Mouse (Mus musculus) lung, embryonic 15.5 days (tissue): ENCODE data around the gene F2r. TPM values are rescaled to one million over a fixed set of nuclear protein-coding genes. Genes with fewer than 3 reads are reported as not detected.
A peak's percentile ranks its signal among the peaks of the same experiment; 100 is the strongest.

Experiments used
- ATAC-seq: fragments of 200-750 bp; cut with Nextera tagmentation; 2 replicates; pipeline ENCODE4 v1.8.0; 2017; ENCODE audit warnings: moderate number of reproducible peaks, borderline replicate concordance; ENCODE audit not compliant: low FRiP score, low TSS enrichment; ENCODE audit errors: extremely low read depth
- H3K27ac ChIP-seq: fragments of 300-500 bp; sonication (generic); 2 replicates; pipeline ENCODE4 v1.5.1; 2015; ENCODE audit warnings: moderate library complexity, mild to moderate bottlenecking, inconsistent platforms
- H3K27me3 ChIP-seq: fragments of 300-500 bp; sonication (generic); 2 replicates; pipeline ENCODE4 v1.6.1; 2015; ENCODE audit warnings: inconsistent platforms
- H3K36me3 ChIP-seq: fragments of 300-500 bp; sonication (generic); 2 replicates; pipeline ENCODE4 v1.6.1; 2015; ENCODE audit warnings: inconsistent platforms
- H3K4me1 ChIP-seq: fragments of 300-500 bp; sonication (generic); 2 replicates; pipeline ENCODE4 v1.6.1; 2015; ENCODE audit warnings: inconsistent platforms
- H3K4me2 ChIP-seq: fragments of 300-500 bp; sonication (generic); 2 replicates; pipeline ENCODE4 v1.6.1; 2015; ENCODE audit warnings: inconsistent platforms, mild to moderate bottlenecking, moderate library complexity
- H3K4me3 ChIP-seq: fragments of 300-500 bp; sonication (generic); 2 replicates; pipeline ENCODE4 v1.5.1; 2015; ENCODE audit warnings: mild to moderate bottlenecking, inconsistent platforms
- H3K9ac ChIP-seq: fragments of 300-500 bp; sonication (generic); 2 replicates; pipeline ENCODE4 v1.6.1; 2015; ENCODE audit warnings: inconsistent platforms
- H3K9me3 ChIP-seq: fragments of 300-500 bp; sonication (generic); 2 replicates; pipeline ENCODE4 v1.6.1; 2016; ENCODE audit warnings: inconsistent platforms
- WGBS: fragments of 180-500 bp; shearing (Covaris S2); methylation state at CpG from one replicate; pipeline ENCODE4 v1.1.7; 2015; 5-methylcytosine and 5-hydroxymethylcytosine counted together
- polyA plus RNA-seq: library from polyadenylated mRNA; unstranded; fragments of >200 nt; fragmentation: Nextera tagmentation; extraction: Ambion mirVana; gene quantifications from 2 replicates; pipeline ENCODE4 v1.2.1, GENCODE M21; 2015

Gene F2r
- polyA plus RNA-seq, 1 experiment from 2014 or later, result 114 TPM

- H3K36me3 ChIP-seq, result no peaks in the 10 kb centered on the region
- 78% methylated on average over 11 of the region's 11 CpGs for WGBS
- H3K4me2 ChIP-seq, result no peak overlapping the region
- H3K27me3 ChIP-seq, result no peaks in the 10 kb centered on the region
- no peak overlapping the region for H3K4me3 ChIP-seq
- no peak overlapping the region for H3K9ac ChIP-seq
- no peaks in the 10 kb centered on the region for H3K9me3 ChIP-seq
- H3K27ac ChIP-seq, result no peak overlapping the region
- H3K4me1 ChIP-seq, result peaks cover 6% of the 10 kb centered on the region
- ATAC-seq, result peak; percentile 24; the same call in 1 of the 2 replicates
These were observed 64.3 kb downstream of the F2r start for GRCm38 (mm10) chr13:95553885-95554492.

Other genes with a start within 250 kb of the F2r start
- 31.5 and 34.8 TPM in 2 replicates for gene Aggf1, start 243.1 kb downstream of the F2r start, polyA plus RNA-seq
- 0.11 TPM in 1 of 2 replicates, not detected in the other for gene Crhbp, start 173.6 kb downstream of the F2r start, polyA plus RNA-seq
- gene S100z, start 139.8 kb downstream of the F2r start, polyA plus RNA-seq, result not detected in 2 replicates
- 4.3 and 4.5 TPM in 2 replicates for gene F2rl1, start 93.3 kb downstream of the F2r start, polyA plus RNA-seq
- 0.87 and 0.94 TPM in 2 replicates for gene F2rl2, start 78.4 kb upstream of the F2r start, polyA plus RNA-seq